8 mouse cellular contexts compared by ENCODE assay signal in genomic region chr7:99926916-99927714, GRCm38 (mm10). TPM values are rescaled to one million over a fixed set of nuclear protein-coding genes. Genes with fewer than 3 reads are reported as not detected.
DNase-seq lines count a peak whose midpoint lies in the region; ATAC-seq and TF ChIP-seq lines count a peak whose summit lies in the region.

No protein-coding gene starts in this region.

- no peaks in the 10 kb centered on the region for H3K9me3 ChIP-seq in heart, embryonic 11.5 days (replicated peaks; ENCODE audit: control insufficient read depth, low read length)
- no peaks in the 10 kb centered on the region for H3K9me3 ChIP-seq in CH12.LX (replicated peaks; ENCODE audit: low read length)
- no peaks in the 10 kb centered on the region for H3K9me3 ChIP-seq in lung, postnatal 0 days (ENCODE audit: low read length)

- no peak for TF ChIP-seq POLR2A in CH12.LX (IDR thresholded peaks at IDR 0.05; ENCODE audit: low read depth, low read length)

- dilution Hi-C loops in CH12.LX (cut with MboI; ENCODE audit: extremely low pct_ligation_motif_present, extremely low pct_unique_long_range_greater_than_20kb, low sequenced_read_pairs) = no loop called here

- H3K27ac ChIP-seq in heart, embryonic 11.5 days (ENCODE audit: low read depth, low read length) = no peak overlapping the region
- no peak overlapping the region for H3K27ac ChIP-seq in CH12.LX (ENCODE audit: insufficient read depth, low read depth)
- H3K27ac ChIP-seq in lung, postnatal 0 days (ENCODE audit: low read length) = no peak overlapping the region

- H3K4me1 ChIP-seq in heart, embryonic 11.5 days (ENCODE audit: control insufficient read depth, insufficient read depth, low read length) = no peaks in the 10 kb centered on the region
- no peaks in the 10 kb centered on the region; a peak in 1 of 4 replicates for H3K4me1 ChIP-seq in CH12.LX (ENCODE audit: control insufficient read depth in 1 of 2, insufficient read depth in 2 of 2)
- no peaks in the 10 kb centered on the region for H3K4me1 ChIP-seq in lung, postnatal 0 days (ENCODE audit: insufficient read depth, low read depth, low read length)

- TF ChIP-seq EP300 in CH12.LX (IDR thresholded peaks at IDR 0.05; ENCODE audit: low read length) = no peak
- no peak for TF ChIP-seq EP300 in lung, postnatal 0 days (IDR thresholded peaks at IDR 0.05)

- H3K4me2 ChIP-seq in heart, embryonic 11.5 days = no peak overlapping the region
- no peak overlapping the region for H3K4me2 ChIP-seq in CH12.LX (ENCODE audit: insufficient read depth, low read depth, poor library complexity, severe bottlenecking)
- H3K4me2 ChIP-seq in lung, postnatal 0 days (replicated peaks; ENCODE audit: low read depth, low read length) = no peak overlapping the region

- peak; percentile 63 for TF ChIP-seq RAD21 in CH12.LX (IDR thresholded peaks at IDR 0.05; ENCODE audit: low read depth, low read length)

- ATAC-seq in heart, embryonic 11.5 days (replicated peaks; ENCODE audit: insufficient number of reproducible peaks, low FRiP score, low TSS enrichment) = no peak
- 0 out of 2 replicates have a peak, but pooled peaks have one; percentile 61 for ATAC-seq in cerebellum, adult (ENCODE audit: insufficient number of reproducible peaks, low FRiP score, low TSS enrichment)
- peak; percentile 71 for ATAC-seq in lung, postnatal 0 days

- H3K79me2 ChIP-seq in CH12.LX (replicated peaks; ENCODE audit: control insufficient read depth, extremely low read depth, insufficient read depth, poor library complexity, severe bottlenecking) = no peaks in the 10 kb centered on the region

- H3K9ac ChIP-seq in heart, embryonic 11.5 days (ENCODE audit: low read depth, low read length) = no peak overlapping the region
- H3K9ac ChIP-seq in CH12.LX (ENCODE audit: insufficient read depth, low read depth) = no peak overlapping the region
- H3K9ac ChIP-seq in lung, postnatal 0 days (replicated peaks; ENCODE audit: low read depth) = no peak overlapping the region

- peak; percentile 74 to 87 for DNase-seq in heart, adult 18-20 months
- DNase-seq in CH12.LX (ENCODE audit: extremely low read depth) = peak; percentile 63
- DNase-seq in frontal cortex, postnatal 14 days (ENCODE audit: low spot score in 2 of 2) = peak; percentile 36 to 67
- peak; percentile 79 to 92 for DNase-seq in kidney, postnatal 36 days
- peak; percentile 84 for DNase-seq in lung, postnatal 0 days (ENCODE audit: low spot score)
- peak; percentile 52 to 60 for DNase-seq in thymus, adult 18-20 months

- in situ Hi-C loops in CH12.LX (cut with MboI; ENCODE audit: low pct_ligation_motif_present, low pct_unique_long_range_greater_than_20kb, low sequenced_read_pairs) = no loop called here

- no peak overlapping the region for H3K4me3 ChIP-seq in heart, embryonic 11.5 days (ENCODE audit: low read depth, low read length)
- no peak overlapping the region for H3K4me3 ChIP-seq in CH12.LX (replicated peaks in 1 of 3; ENCODE audit: low read depth in 2 of 3, low read length in 2 of 3, poor library complexity in 1 of 3)
- H3K4me3 ChIP-seq in lung, postnatal 0 days (ENCODE audit: low read depth, low read length) = no peak overlapping the region

- H3K36me3 ChIP-seq in heart, embryonic 11.5 days (ENCODE audit: control insufficient read depth, insufficient read depth, low read length) = peaks cover 7% of the 10 kb centered on the region
- H3K36me3 ChIP-seq in CH12.LX (replicated peaks in 1 of 2; ENCODE audit: control insufficient read depth in 1 of 2, insufficient read depth in 1 of 2, low read length in 1 of 2) = peaks cover 36 to 74% of the 10 kb centered on the region in 2 experiments
- peaks cover 14% of the 10 kb centered on the region for H3K36me3 ChIP-seq in lung, postnatal 0 days (ENCODE audit: insufficient read depth, low read length)

- peak; percentile 15 to 70; a peak in 2 of 4 replicates for TF ChIP-seq CTCF in CH12.LX (conservative IDR thresholded peaks at IDR 0.05 in 1 of 2, IDR thresholded peaks at IDR 0.05 in 1 of 2; ENCODE audit: low read depth in 2 of 2, low read length in 2 of 2)
- peak; percentile 84 for TF ChIP-seq CTCF in lung, postnatal 0 days (IDR thresholded peaks at IDR 0.05)

- no peaks in the 10 kb centered on the region for H3K27me3 ChIP-seq in heart, embryonic 11.5 days (ENCODE audit: control insufficient read depth, insufficient read depth, low read length)
- H3K27me3 ChIP-seq in CH12.LX (replicated peaks) = no peaks in the 10 kb centered on the region
- H3K27me3 ChIP-seq in lung, postnatal 0 days (replicated peaks; ENCODE audit: insufficient read depth, low read length) = no peaks in the 10 kb centered on the region

- 79% methylated on average over 10 of the region's 10 CpGs for WGBS in heart, embryonic 11.5 days (ENCODE audit: insufficient replicate concordance)
- 73% methylated on average over 10 of the region's 10 CpGs for WGBS in lung, postnatal 0 days

TF ChIP-seq in CH12.LX, 34 proteins besides CTCF, POLR2A, EP300 and RAD21:
- TF ChIP-seq JUND (conservative IDR thresholded peaks at IDR 0.05; ENCODE audit: low read depth, low read length) (no peak), USF1 (IDR thresholded peaks at IDR 0.05; ENCODE audit: low read depth, low read length) (no peak), MYC (IDR thresholded peaks at IDR 0.05; ENCODE audit: low read depth, low read length) (0 out of 2 replicates have a peak, but pooled peaks have one; percentile 40), CHD1 (IDR thresholded peaks at IDR 0.05; ENCODE audit: low read depth, low read length) (no peak), SMC3 (IDR thresholded peaks at IDR 0.05; ENCODE audit: low read depth, low read length) (peak; percentile 61), UBTF (IDR thresholded peaks at IDR 0.05; ENCODE audit: low read depth, low read length) (no peak), MAZ (IDR thresholded peaks at IDR 0.05; ENCODE audit: low read depth, low read length) (no peak), ZC3H11A (IDR thresholded peaks at IDR 0.05; ENCODE audit: low read depth, low read length) (no peak), HCFC1 (IDR thresholded peaks at IDR 0.05; ENCODE audit: low read depth, low read length) (no peak), GABPA (IDR thresholded peaks at IDR 0.05; ENCODE audit: insufficient replicate concordance, low read depth, low read length) (no peak), NELFE (IDR thresholded peaks at IDR 0.05; ENCODE audit: low read depth, low read length) (no peak), POLR2AphosphoS2 (IDR thresholded peaks at IDR 0.05; ENCODE audit: low read depth, low read length) (no peak), MAFK (IDR thresholded peaks at IDR 0.05; ENCODE audit: insufficient replicate concordance, low read length) (no peak), TCF12 (IDR thresholded peaks at IDR 0.05; ENCODE audit: low read depth, low read length) (0 out of 2 replicates have a peak, but pooled peaks have one; percentile 26), IRF4 (IDR thresholded peaks at IDR 0.05; ENCODE audit: low read depth, low read length) (no peak; the same call in 1 of the 2 replicates), RCOR1 (conservative IDR thresholded peaks at IDR 0.05; ENCODE audit: low read depth, low read length) (no peak), ZKSCAN1 (IDR thresholded peaks at IDR 0.05; ENCODE audit: borderline replicate concordance, low read depth, low read length) (no peak), NRF1 (IDR thresholded peaks at IDR 0.05; ENCODE audit: low read depth, low read length) (no peak), MXI1 (IDR thresholded peaks at IDR 0.05; ENCODE audit: low read depth, low read length) (no peak), USF2 (conservative IDR thresholded peaks at IDR 0.05; ENCODE audit: low read depth, low read length) (no peak), MAX (IDR thresholded peaks at IDR 0.05; ENCODE audit: low read length) (peak; percentile 26; the same call in 1 of the 2 replicates), BHLHE40 (IDR thresholded peaks at IDR 0.05; ENCODE audit: low read depth, low read length) (no peak)

RNA-seq across cellular contexts. Expression of gene Rnf169, which starts 53.1 kb away (rescaled TPM):
- total RNA-seq in heart, adult 18-20 months (2021) = 10 to 100 TPM; 10.6 to 11.3 TPM
- polyA plus RNA-seq in heart, embryonic 11.5 days (2014; fragmentation: Nextera tagmentation; extraction: Ambion mirVana) = 4.3 and 4.7 TPM in 2 replicates
- 8.9 and 11.4 TPM in 2 replicates for total RNA-seq in CH12.LX (2012; rRNA removed)
- total RNA-seq in CH12.LX (2014; rRNA removed) = 5.2 and 5.4 TPM in 2 replicates
- 3.7 and 3.9 TPM in 2 replicates for polyA plus RNA-seq in CH12.LX (2012; ENCODE audit: insufficient read length, low read depth)
- polyA plus RNA-seq in lung, postnatal 0 days (2015; fragmentation: Nextera tagmentation; extraction: Ambion mirVana) = 3.8 and 4.2 TPM in 2 replicates
